Mouse (Mus musculus): Measurements from ENCODE around the gene R3hdm1.
A peak's percentile ranks its signal among the peaks of the same experiment; 100 is the strongest.

- no peak for TF ChIP-seq CTCF (IDR thresholded peaks at IDR 0.05; ENCODE audit: borderline replicate concordance, extremely low read depth, insufficient read depth, insufficient read length)
- peak; percentile 84; the same call in 1 of the 2 replicates for TF ChIP-seq POLR2A (IDR thresholded peaks at IDR 0.05; ENCODE audit: borderline replicate concordance, extremely low read depth, insufficient read depth, insufficient read length, poor library complexity, severe bottlenecking)
Measured at GRCm38 (mm10) chr1:128102641-128103461, at the start of gene R3hdm1, which contains the start of gene Zranb3.
